Comparison of ENCODE assay signal across 8 mouse cellular contexts in genomic region chr6:144782866-144783265, GRCm38 (mm10). TPM values are rescaled to one million over a fixed set of nuclear protein-coding genes. Genes with fewer than 3 reads are reported as not detected.
A peak's percentile ranks its signal among the peaks of the same experiment; 100 is the strongest.
DNase-seq lines count a peak whose midpoint lies in the region; ATAC-seq and TF ChIP-seq lines count a peak whose summit lies in the region.

No protein-coding gene starts in this region.

- peak overlapping the region; percentile 65 for H3K4me3 ChIP-seq in kidney, postnatal 0 days (replicated peaks; ENCODE audit: low read depth, low read length)
- peak overlapping the region; percentile 77 for H3K4me3 ChIP-seq in embryonic facial prominence, embryonic 11.5 days (ENCODE audit: low read depth, low read length)
- peak overlapping the region; percentile 52 for H3K4me3 ChIP-seq in hindbrain, embryonic 14.5 days (replicated peaks; ENCODE audit: low read length)
- H3K4me3 ChIP-seq in stomach, embryonic 16.5 days (replicated peaks; ENCODE audit: low read length): peak overlapping the region; percentile 85

- peak overlapping the region; percentile 95 for H3K4me2 ChIP-seq in kidney, postnatal 0 days (ENCODE audit: low read length)
- H3K4me2 ChIP-seq in embryonic facial prominence, embryonic 11.5 days (ENCODE audit: low read depth, low read length): peak overlapping the region; percentile 97
- H3K4me2 ChIP-seq in hindbrain, embryonic 14.5 days (replicated peaks): peak overlapping the region; percentile 92
- peak overlapping the region; percentile 98 for H3K4me2 ChIP-seq in stomach, embryonic 16.5 days (ENCODE audit: low read depth, low read length)

- peaks cover 4% of the 10 kb centered on the region; the same call in 1 of the 2 replicates for H3K27me3 ChIP-seq in kidney, postnatal 0 days (ENCODE audit: insufficient read depth, low read length)
- H3K27me3 ChIP-seq in embryonic facial prominence, embryonic 11.5 days (ENCODE audit: control insufficient read depth, insufficient read depth, low read length): peaks cover 5% of the 10 kb centered on the region; the same call in 1 of the 2 replicates
- peaks cover 7% of the 10 kb centered on the region for H3K27me3 ChIP-seq in hindbrain, embryonic 14.5 days (ENCODE audit: control insufficient read depth, insufficient read depth, low read length)
- H3K27me3 ChIP-seq in stomach, embryonic 16.5 days (ENCODE audit: control insufficient read depth, insufficient read depth, low read length): peaks cover 4% of the 10 kb centered on the region; the same call in 1 of the 2 replicates

- ATAC-seq in kidney, postnatal 0 days (replicated peaks; ENCODE audit: low FRiP score, low read depth): no peak
- ATAC-seq in embryonic facial prominence, embryonic 11.5 days (replicated peaks; ENCODE audit: insufficient number of reproducible peaks, low FRiP score, low TSS enrichment, low read depth): no peak
- no peak for ATAC-seq in hindbrain, embryonic 14.5 days (ENCODE audit: low FRiP score)
- ATAC-seq in megakaryocyte-erythroid progenitor cell, adult 5-6 weeks (replicated peaks; ENCODE audit: low FRiP score, low TSS enrichment, poor library complexity, severe bottlenecking): 0 out of 2 replicates have a peak, but pooled peaks have one; percentile 2
- ATAC-seq in stomach, embryonic 16.5 days (ENCODE audit: insufficient read depth, low FRiP score): no peak

- no peak for TF ChIP-seq CTCF in kidney, postnatal 0 days (IDR thresholded peaks at IDR 0.05; ENCODE audit: low read depth)

- H3K9ac ChIP-seq in kidney, postnatal 0 days (ENCODE audit: low read depth, low read length): peak overlapping the region; percentile 68; the same call in 1 of the 2 replicates
- peak overlapping the region; percentile 77 for H3K9ac ChIP-seq in embryonic facial prominence, embryonic 11.5 days (replicated peaks; ENCODE audit: low read length)
- H3K9ac ChIP-seq in hindbrain, embryonic 14.5 days: peak overlapping the region; percentile 73
- H3K9ac ChIP-seq in stomach, embryonic 16.5 days (ENCODE audit: low read length): peak overlapping the region; percentile 83

- no peak for DNase-seq in kidney, postnatal 0 days (ENCODE audit: low spot score)
- no peak for DNase-seq in kidney, adult 11 months
- DNase-seq in embryonic facial prominence, embryonic 11.5 days (ENCODE audit: low spot score): no peak
- no peak for DNase-seq in hindbrain, embryonic 14.5 days (ENCODE audit: low spot score)
- DNase-seq in kidney, postnatal 25 days: no peak
- no peak for DNase-seq in gastrocnemius, adult 8-10 months (ENCODE audit: low spot score in 2 of 2)

- peaks cover 5% of the 10 kb centered on the region; the same call in 1 of the 2 replicates for H3K4me1 ChIP-seq in kidney, postnatal 0 days (replicated peaks; ENCODE audit: insufficient read depth, low read length)
- H3K4me1 ChIP-seq in embryonic facial prominence, embryonic 11.5 days (ENCODE audit: control insufficient read depth, insufficient read depth, low read length): 0 out of 2 replicates have a peak, but pooled peaks cover 6% of the 10 kb centered on the region
- 0 out of 2 replicates have a peak, but pooled peaks cover 7% of the 10 kb centered on the region for H3K4me1 ChIP-seq in hindbrain, embryonic 14.5 days (replicated peaks; ENCODE audit: control insufficient read depth, insufficient read depth, low read length)
- peaks cover 5% of the 10 kb centered on the region; the same call in 1 of the 2 replicates for H3K4me1 ChIP-seq in stomach, embryonic 16.5 days (ENCODE audit: control insufficient read depth, insufficient read depth, low read length)

- WGBS in kidney, postnatal 0 days: 19% methylated on average over 12 of the region's 12 CpGs
- 3% methylated on average over 12 of the region's 12 CpGs for WGBS in embryonic facial prominence, embryonic 11.5 days
- 7% methylated on average over 12 of the region's 12 CpGs for WGBS in hindbrain, embryonic 14.5 days
- WGBS in stomach, embryonic 16.5 days: 21% methylated on average over 12 of the region's 12 CpGs

- no peaks in the 10 kb centered on the region for H3K9me3 ChIP-seq in kidney, postnatal 0 days (replicated peaks; ENCODE audit: low read length)
- no peaks in the 10 kb centered on the region for H3K9me3 ChIP-seq in embryonic facial prominence, embryonic 11.5 days (replicated peaks; ENCODE audit: control insufficient read depth, low read length)
- no peaks in the 10 kb centered on the region for H3K9me3 ChIP-seq in hindbrain, embryonic 14.5 days (ENCODE audit: control insufficient read depth, low read length)
- no peaks in the 10 kb centered on the region for H3K9me3 ChIP-seq in stomach, embryonic 16.5 days (replicated peaks; ENCODE audit: control insufficient read depth, low read length)

- no peaks in the 10 kb centered on the region for H3K36me3 ChIP-seq in kidney, postnatal 0 days (ENCODE audit: insufficient read depth, low read length)
- no peaks in the 10 kb centered on the region for H3K36me3 ChIP-seq in embryonic facial prominence, embryonic 11.5 days (replicated peaks; ENCODE audit: control insufficient read depth, insufficient read depth, low read depth, low read length)
- no peaks in the 10 kb centered on the region for H3K36me3 ChIP-seq in hindbrain, embryonic 14.5 days (replicated peaks; ENCODE audit: control insufficient read depth, insufficient read depth)
- no peaks in the 10 kb centered on the region for H3K36me3 ChIP-seq in stomach, embryonic 16.5 days (ENCODE audit: control insufficient read depth, insufficient read depth, low read length)

- H3K27ac ChIP-seq in kidney, postnatal 0 days: no peak overlapping the region
- no peak overlapping the region for H3K27ac ChIP-seq in embryonic facial prominence, embryonic 11.5 days (replicated peaks; ENCODE audit: low read depth, low read length)
- no peak overlapping the region for H3K27ac ChIP-seq in hindbrain, embryonic 14.5 days
- no peak overlapping the region for H3K27ac ChIP-seq in stomach, embryonic 16.5 days (ENCODE audit: low read length)

RNA-seq across cellular contexts. Expression of gene Sox5, which starts 1.1 kb away (rescaled TPM):
- 6.1 and 9.3 TPM in 2 replicates for polyA plus RNA-seq in kidney, postnatal 0 days (2015; fragmentation: Nextera tagmentation; extraction: Ambion mirVana)
- 23.4 and 29.4 TPM in 2 replicates for polyA plus RNA-seq in embryonic facial prominence, embryonic 11.5 days (2014; fragmentation: Nextera tagmentation; extraction: Ambion mirVana)
- 23.9 and 27.0 TPM in 2 replicates for polyA plus RNA-seq in hindbrain, embryonic 14.5 days (2014; fragmentation: Nextera tagmentation; extraction: Ambion mirVana)
- total RNA-seq in megakaryocyte-erythroid progenitor cell, adult 5-6 weeks (2014; fragmentation: Nextera tagmentation): 1.7 and 9.1 TPM in 2 replicates
- 3.8 and 4.7 TPM in 2 replicates for total RNA-seq in megakaryocyte-erythroid progenitor cell, adult 5-6 weeks (2017)
- polyA plus RNA-seq in stomach, embryonic 16.5 days (2015; fragmentation: Nextera tagmentation; extraction: Ambion mirVana): 25.8 and 28.6 TPM in 2 replicates
- total RNA-seq in gastrocnemius, adult 8-10 months (2022): 1 to 10 TPM in 2 of 4 experiments, under 1 TPM in 2; 0.83 to 2.4 (median 0.96) TPM
